Mouse (Mus musculus): ENCODE data around the gene Cyp1a2. TPM values are rescaled to one million over a fixed set of nuclear protein-coding genes. Genes with fewer than 3 reads are reported as not detected.

Gene Cyp1a2
- polyA plus RNA-seq, 1 experiment from 2014 or later, result not detected

DNA sequence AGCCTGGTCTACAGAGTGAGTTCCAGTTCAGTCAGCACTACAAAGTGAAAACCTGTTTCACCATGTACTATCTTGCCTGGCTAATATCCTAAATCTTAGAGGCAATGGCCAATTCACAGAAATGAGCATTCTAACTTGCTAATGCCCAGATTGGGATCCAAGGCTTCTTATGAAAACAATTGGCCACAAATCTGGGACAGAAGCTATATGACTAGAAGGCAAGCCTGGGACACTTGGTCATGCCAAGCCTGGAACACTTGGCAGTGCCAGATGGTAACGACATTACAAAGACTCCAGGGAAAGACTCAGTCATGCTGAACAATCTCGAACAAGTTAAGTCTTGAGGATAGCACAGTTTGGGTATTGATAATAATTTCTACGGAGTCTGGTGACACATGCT is 23.0 kb upstream of the Cyp1a2 start:
- no peak overlapping the region for H3K9ac ChIP-seq (replicated peaks)
- no peak overlapping the region for H3K4me3 ChIP-seq (replicated peaks)
- WGBS, result 89% methylated on average over 3 of the region's 3 CpGs
- H3K36me3 ChIP-seq, result no peaks in the 10 kb centered on the region
- no peak overlapping the region for H3K4me2 ChIP-seq
- no peak overlapping the region for H3K27ac ChIP-seq (replicated peaks)
- H3K9me3 ChIP-seq (replicated peaks), result no peaks in the 10 kb centered on the region
- ATAC-seq (ENCODE audit: low FRiP score), result no peak
- H3K27me3 ChIP-seq (replicated peaks), result no peaks in the 10 kb centered on the region
- peaks cover 28% of the 10 kb centered on the region for H3K4me1 ChIP-seq

- no peaks in the 10 kb centered on the region for H3K36me3 ChIP-seq
- peaks cover 17% of the 10 kb centered on the region for H3K4me1 ChIP-seq
- ATAC-seq (ENCODE audit: low FRiP score), result no peak
- no peak overlapping the region for H3K9ac ChIP-seq (replicated peaks)
- H3K4me2 ChIP-seq, result no peak overlapping the region
- H3K9me3 ChIP-seq (replicated peaks), result no peaks in the 10 kb centered on the region
- H3K27me3 ChIP-seq (replicated peaks), result peaks cover 33% of the 10 kb centered on the region
- no peak overlapping the region for H3K4me3 ChIP-seq (replicated peaks)
- 83% methylated on average over 1 of the region's 1 CpGs for WGBS
- no peak overlapping the region for H3K27ac ChIP-seq (replicated peaks)
These were observed 15.1 kb upstream of the Cyp1a2 start for GRCm38 (mm10) chr9:57698466-57699150.

- no peak for ATAC-seq (ENCODE audit: low FRiP score)
- Histone ChIP-seq H3K36me3 (no peaks in the 10 kb centered on the region), H3K27ac (replicated peaks) (no peak overlapping the region), H3K9ac (replicated peaks) (no peak overlapping the region), H3K4me3 (replicated peaks) (no peak overlapping the region; the same call in 1 of the 2 replicates), H3K4me1 (peaks cover 17% of the 10 kb centered on the region), H3K9me3 (replicated peaks) (no peaks in the 10 kb centered on the region), H3K4me2 (no peak overlapping the region), H3K27me3 (replicated peaks) (peaks cover 36% of the 10 kb centered on the region)
- 21% methylated on average over 4 of the region's 4 CpGs for WGBS
These were observed 13.9 kb upstream of the Cyp1a2 start for GRCm38 (mm10) chr9:57697380-57697779.

DNA sequence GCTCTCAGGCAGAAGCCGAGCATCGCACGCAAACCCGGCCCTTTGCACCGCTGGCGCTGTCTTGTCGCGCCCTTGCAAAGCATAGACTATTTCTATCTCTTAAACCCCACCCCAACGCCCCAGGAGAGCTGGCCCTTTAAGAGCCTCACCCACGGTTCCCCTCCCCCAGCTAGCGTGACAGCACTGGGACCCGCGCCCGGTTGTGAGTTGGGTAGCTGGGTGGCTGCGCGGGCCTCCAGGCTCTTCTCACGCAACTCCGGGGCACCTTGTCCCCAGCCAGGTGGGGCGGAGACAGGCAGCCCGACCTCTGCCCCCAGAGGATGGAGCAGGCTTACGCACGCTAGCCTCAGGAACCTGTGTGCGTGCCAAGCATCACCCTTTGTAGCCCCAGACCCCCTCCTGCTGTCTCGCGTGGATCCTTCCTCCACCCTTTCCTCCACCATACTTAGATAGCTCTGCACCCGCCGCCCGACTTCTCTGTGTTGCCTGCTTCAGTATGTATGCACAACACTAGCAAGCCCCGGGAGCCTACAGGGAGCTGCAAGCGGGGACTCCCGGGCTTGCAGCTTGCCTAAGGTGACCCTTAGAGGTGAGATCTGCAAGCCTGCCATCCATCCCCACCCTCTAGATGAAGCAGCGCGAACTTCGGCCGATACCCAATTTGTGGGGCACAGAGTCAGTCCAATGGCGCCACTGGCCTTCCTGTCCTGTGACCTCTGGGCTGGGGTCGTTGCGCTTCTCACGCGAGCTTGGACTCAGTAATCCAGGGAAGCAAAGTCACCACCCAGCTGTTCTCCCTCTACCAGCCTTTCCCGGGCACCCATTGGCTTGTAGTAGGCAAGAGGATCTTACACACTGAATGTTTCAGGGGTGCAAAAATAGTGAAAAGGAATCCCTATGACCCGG is 13.1 kb upstream of the Cyp1a2 start:
- no peaks in the 10 kb centered on the region for H3K36me3 ChIP-seq
- peak overlapping the region; percentile 59 for H3K9ac ChIP-seq (replicated peaks)
- H3K4me3 ChIP-seq (replicated peaks), result peak overlapping the region; percentile 50
- no peaks in the 10 kb centered on the region for H3K9me3 ChIP-seq (replicated peaks)
- peaks cover 17% of the 10 kb centered on the region for H3K4me1 ChIP-seq
- H3K27ac ChIP-seq (replicated peaks), result no peak overlapping the region
- peaks cover 37% of the 10 kb centered on the region for H3K27me3 ChIP-seq (replicated peaks)
- peak; percentile 87 for ATAC-seq (ENCODE audit: low FRiP score)
- H3K4me2 ChIP-seq, result peak overlapping the region; percentile 97
- WGBS, result 2% methylated on average over 42 of the region's 42 CpGs

DNA sequence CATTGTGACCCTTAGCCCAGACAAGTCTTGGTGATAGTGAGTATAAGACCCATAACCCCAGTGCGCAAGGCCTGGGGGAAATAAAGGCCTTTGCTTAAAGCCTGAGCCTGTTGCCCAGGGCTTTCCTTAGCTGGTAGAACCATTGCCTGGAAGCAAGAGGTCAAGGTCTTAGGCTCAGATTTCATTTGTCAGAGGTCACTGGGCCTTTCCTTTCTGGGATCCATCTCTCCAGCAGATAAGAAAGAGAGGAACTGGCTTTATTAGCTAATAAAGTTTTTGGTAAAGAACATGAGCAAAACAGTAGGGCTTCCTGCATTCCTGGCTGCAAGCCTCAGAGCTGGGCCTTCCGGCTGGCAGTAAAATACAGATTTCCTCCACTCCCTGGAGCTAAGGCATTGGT is 10.6 kb upstream of the Cyp1a2 start:
- no peak for ATAC-seq (ENCODE audit: low FRiP score)
- H3K27ac ChIP-seq (replicated peaks), result no peak overlapping the region
- no peak overlapping the region for H3K9ac ChIP-seq (replicated peaks)
- no peak overlapping the region for H3K4me2 ChIP-seq
- peaks cover 40% of the 10 kb centered on the region for H3K27me3 ChIP-seq (replicated peaks)
- H3K9me3 ChIP-seq (replicated peaks), result no peaks in the 10 kb centered on the region
- H3K36me3 ChIP-seq, result no peaks in the 10 kb centered on the region
- H3K4me1 ChIP-seq, result peaks cover 17% of the 10 kb centered on the region
- H3K4me3 ChIP-seq (replicated peaks), result no peak overlapping the region
- WGBS, result 90% methylated on average over 2 of the region's 2 CpGs

- Histone ChIP-seq H3K9ac (replicated peaks) (no peak overlapping the region), H3K36me3 (no peaks in the 10 kb centered on the region), H3K4me2 (no peak overlapping the region), H3K27ac (replicated peaks) (no peak overlapping the region), H3K27me3 (replicated peaks) (peaks cover 7% of the 10 kb centered on the region), H3K9me3 (replicated peaks) (no peaks in the 10 kb centered on the region), H3K4me3 (replicated peaks) (no peak overlapping the region), H3K4me1 (no peaks in the 10 kb centered on the region)
- 94% methylated on average over 2 of the region's 2 CpGs for WGBS
- no peak for ATAC-seq (ENCODE audit: low FRiP score)
These were observed 5.1 kb upstream of the Cyp1a2 start for GRCm38 (mm10) chr9:57688606-57689005.

GRCm38 (mm10) chr9:57688158-57688557 is 4.7 kb upstream of the Cyp1a2 start:
- Histone ChIP-seq H3K4me3 (replicated peaks) (no peak overlapping the region), H3K36me3 (no peaks in the 10 kb centered on the region), H3K4me1 (no peaks in the 10 kb centered on the region), H3K27ac (replicated peaks) (no peak overlapping the region), H3K9me3 (replicated peaks) (no peaks in the 10 kb centered on the region), H3K27me3 (replicated peaks) (peaks cover 7% of the 10 kb centered on the region), H3K9ac (replicated peaks) (no peak overlapping the region), H3K4me2 (no peak overlapping the region)
- ATAC-seq (ENCODE audit: low FRiP score), result no peak
- 58% methylated on average over 2 of the region's 2 CpGs for WGBS

- Histone ChIP-seq H3K4me3 (replicated peaks) (no peak within 1 kb of the TSS), H3K4me2 (no peak within 1 kb of the TSS), H3K9ac (replicated peaks) (no peak within 1 kb of the TSS), H3K27me3 (replicated peaks) (peaks cover 7% of the 10 kb centered on the region), H3K4me1 (no peaks in the 10 kb centered on the region), H3K9me3 (replicated peaks) (no peaks in the 10 kb centered on the region), H3K36me3 (no peaks in the 10 kb centered on the region), H3K27ac (replicated peaks) (no peak within 1 kb of the TSS)
- 94% methylated on average over 2 of the region's 2 CpGs for WGBS
- ATAC-seq (ENCODE audit: low FRiP score), result no peak
These were observed 4.2 kb upstream of the Cyp1a2 start, which contains the start of gene Cyp1a1 for GRCm38 (mm10) chr9:57687751-57688150. Gene Cyp1a1, plus strand, starts transcription at chr9:57687928.

DNA sequence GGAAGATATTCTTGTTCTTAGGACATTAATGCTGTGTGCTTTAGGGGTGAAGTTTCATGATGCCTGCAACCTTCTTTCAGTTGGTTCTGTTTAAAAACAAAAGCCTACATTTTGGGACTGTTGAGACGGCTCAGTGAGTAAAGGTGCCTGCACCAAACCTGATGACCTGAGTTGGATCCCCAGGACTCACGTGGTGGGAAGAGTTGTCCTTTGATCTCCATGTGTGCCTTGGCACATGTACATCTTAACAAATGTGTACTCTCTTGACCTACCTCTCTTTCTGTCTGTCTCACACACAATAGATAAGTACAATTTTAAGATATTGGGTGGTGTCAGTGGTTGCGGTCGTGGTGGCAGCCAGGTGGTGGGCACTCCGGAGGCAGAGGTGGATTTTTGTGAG is 2.5 kb upstream of the Cyp1a2 start:
- no peak overlapping the region for H3K4me3 ChIP-seq (replicated peaks)
- H3K4me2 ChIP-seq, result no peak overlapping the region
- H3K9ac ChIP-seq (replicated peaks), result no peak overlapping the region
- 88% methylated on average over 5 of the region's 5 CpGs for WGBS
- peaks cover 3% of the 10 kb centered on the region; the same call in 1 of the 2 replicates for H3K27me3 ChIP-seq (replicated peaks)
- no peak overlapping the region for H3K27ac ChIP-seq (replicated peaks)
- H3K36me3 ChIP-seq, result no peaks in the 10 kb centered on the region
- H3K9me3 ChIP-seq (replicated peaks), result no peaks in the 10 kb centered on the region
- ATAC-seq (ENCODE audit: low FRiP score), result no peak
- no peaks in the 10 kb centered on the region for H3K4me1 ChIP-seq

DNA sequence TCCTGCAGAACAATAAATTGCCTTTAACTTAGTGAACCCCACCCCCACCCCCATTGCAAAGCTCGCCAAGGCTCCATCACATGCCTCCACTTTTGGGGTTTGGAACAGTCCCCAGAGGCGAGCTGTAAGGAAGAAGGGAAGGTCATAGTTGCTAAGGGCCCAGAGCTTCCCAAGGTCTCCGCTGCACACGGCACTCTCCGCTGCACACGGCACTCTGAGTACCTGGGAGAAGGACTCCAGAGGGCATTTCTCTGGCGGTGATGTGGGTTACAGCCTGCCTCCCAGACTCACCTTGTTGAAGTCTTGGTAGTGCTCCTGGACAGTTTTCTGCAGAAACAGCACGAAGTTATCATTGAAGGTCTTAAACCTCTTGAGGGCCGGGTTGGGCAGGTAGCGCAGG is 2.1 kb downstream of the Cyp1a2 start:
- Histone ChIP-seq H3K4me3 (replicated peaks) (no peak overlapping the region), H3K36me3 (no peaks in the 10 kb centered on the region), H3K27ac (replicated peaks) (no peak overlapping the region), H3K27me3 (replicated peaks) (no peaks in the 10 kb centered on the region), H3K9ac (replicated peaks) (no peak overlapping the region), H3K9me3 (replicated peaks) (no peaks in the 10 kb centered on the region), H3K4me2 (no peak overlapping the region), H3K4me1 (no peaks in the 10 kb centered on the region)
- no peak for ATAC-seq (ENCODE audit: low FRiP score)
- 90% methylated on average over 10 of the region's 10 CpGs for WGBS

DNA sequence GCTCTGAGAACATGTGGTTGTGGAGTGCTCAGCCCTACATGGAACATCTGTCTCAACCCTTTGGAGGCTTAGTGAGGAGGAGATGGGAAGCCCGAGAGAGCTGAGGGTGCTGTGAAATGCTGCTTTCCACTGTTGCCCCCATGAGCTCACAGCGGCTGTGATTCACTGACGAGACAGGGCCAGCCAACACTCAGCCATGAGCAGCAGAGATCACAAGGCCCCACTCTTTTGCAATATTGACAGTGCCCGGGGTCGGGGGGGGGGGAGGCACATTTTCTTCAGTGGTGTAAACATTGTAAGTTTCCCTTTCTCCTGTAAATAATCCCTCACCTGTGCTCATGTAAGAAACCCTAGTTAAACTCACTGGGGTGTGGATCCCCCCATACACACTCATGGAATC is 12.0 kb downstream of the Cyp1a2 start:
- Histone ChIP-seq H3K9me3 (replicated peaks) (no peaks in the 10 kb centered on the region), H3K36me3 (no peaks in the 10 kb centered on the region), H3K4me1 (no peaks in the 10 kb centered on the region), H3K9ac (replicated peaks) (no peak overlapping the region), H3K27me3 (replicated peaks) (no peaks in the 10 kb centered on the region), H3K27ac (replicated peaks) (no peak overlapping the region), H3K4me2 (no peak overlapping the region), H3K4me3 (replicated peaks) (no peak overlapping the region)
- WGBS, result 86% methylated on average over 5 of the region's 5 CpGs
- no peak for ATAC-seq (ENCODE audit: low FRiP score)

DNA sequence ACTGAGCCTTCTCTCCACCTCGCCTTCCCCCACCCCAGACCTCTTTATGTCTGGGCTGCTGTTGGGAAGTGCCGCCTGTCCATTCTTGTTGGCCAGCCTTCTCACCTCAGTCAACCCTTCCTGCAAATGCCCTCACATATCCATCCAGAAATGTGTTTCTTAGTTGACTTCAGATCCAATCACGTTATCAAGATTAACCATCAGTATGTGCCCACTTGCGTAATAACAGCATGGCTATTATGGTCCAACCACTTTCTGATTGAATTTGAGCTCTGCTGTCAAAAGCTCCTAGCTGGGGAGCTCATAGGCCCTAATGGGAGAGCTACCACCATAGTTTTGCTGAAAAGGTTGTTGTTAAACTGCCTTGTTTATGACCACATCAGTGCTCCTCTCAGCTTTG is 12.5 kb downstream of the Cyp1a2 start:
- no peak for ATAC-seq (ENCODE audit: low FRiP score)
- 93% methylated on average over 4 of the region's 4 CpGs for WGBS
- no peaks in the 10 kb centered on the region for H3K4me1 ChIP-seq
- H3K4me2 ChIP-seq, result no peak overlapping the region
- H3K27ac ChIP-seq (replicated peaks), result no peak overlapping the region
- H3K27me3 ChIP-seq (replicated peaks), result no peaks in the 10 kb centered on the region
- no peak overlapping the region for H3K9ac ChIP-seq (replicated peaks)
- H3K36me3 ChIP-seq, result no peaks in the 10 kb centered on the region
- H3K4me3 ChIP-seq (replicated peaks), result no peak overlapping the region
- no peaks in the 10 kb centered on the region for H3K9me3 ChIP-seq (replicated peaks)
